Mouse (Mus musculus): ENCODE results near the gene Slc25a3.

- TF ChIP-seq GATA1 (IDR thresholded peaks at IDR 0.05; ENCODE audit: low read length) = no peak
- TF ChIP-seq TAL1 (IDR thresholded peaks at IDR 0.05; ENCODE audit: low read length) = no peak
Measured at GRCm38 (mm10) chr10:91158442-91158841, 34.6 kb upstream of the Slc25a3 start.
